24 mouse cellular contexts compared by ENCODE assay signal in genomic region chr5:135646038-135646437, GRCm38 (mm10). TPM values are rescaled to one million over a fixed set of nuclear protein-coding genes. Genes with fewer than 3 reads are reported as not detected.
DNase-seq lines count a peak whose midpoint lies in the region; ATAC-seq and TF ChIP-seq lines count a peak whose summit lies in the region.
"Had no signal": no experiment of that assay in that cellular context is flagged by ENCODE, and none has a peak within 500 bp of the region (broad histone marks: within the 10 kb centered on the region; RNA-seq: fewer than 3 reads in every experiment).

No protein-coding gene starts in this region.

- no peak overlapping the region for H3K9ac ChIP-seq in hindbrain, embryonic 14.5 days
- peak overlapping the region; percentile 12; the same call in 1 of the 2 replicates for H3K9ac ChIP-seq in liver, adult 2 months (ENCODE audit: low read depth, low read length)
- no peak overlapping the region for H3K9ac ChIP-seq in liver, embryonic 11.5 days (ENCODE audit: low read depth, low read length)
- no peak overlapping the region for H3K9ac ChIP-seq in intestine, embryonic 15.5 days
- H3K9ac ChIP-seq: embryonic facial prominence, embryonic 12.5 days; embryonic facial prominence, embryonic 15.5 days; forebrain, embryonic 12.5 days; forebrain, embryonic 15.5 days; heart, embryonic 12.5 days; heart, embryonic 15.5 days; hindbrain, embryonic 13.5 days had no signal

- TF ChIP-seq POLR2A in liver, adult 2 months (IDR thresholded peaks at IDR 0.05; ENCODE audit: extremely low read depth, insufficient read depth, low read length): no peak
- TF ChIP-seq POLR2A in small intestine, adult 2 months (IDR thresholded peaks at IDR 0.05; ENCODE audit: low read depth, low read length): no peak

- H3K4me2 ChIP-seq in hindbrain, embryonic 14.5 days (replicated peaks): no peak overlapping the region
- no peak overlapping the region for H3K4me2 ChIP-seq in liver, embryonic 11.5 days
- H3K4me2 ChIP-seq in intestine, embryonic 15.5 days (replicated peaks): no peak overlapping the region
- H3K4me2 ChIP-seq: embryonic facial prominence, embryonic 12.5 days; embryonic facial prominence, embryonic 15.5 days; forebrain, embryonic 12.5 days; forebrain, embryonic 15.5 days; heart, embryonic 12.5 days; heart, embryonic 15.5 days; hindbrain, embryonic 13.5 days had no signal

- ATAC-seq in hindbrain, embryonic 14.5 days (ENCODE audit: low FRiP score): no peak
- ATAC-seq in liver, embryonic 11.5 days (replicated peaks; ENCODE audit: low FRiP score): no peak
- peak; percentile 48; the same call in 1 of the 2 replicates for ATAC-seq in intestine, embryonic 15.5 days
- ATAC-seq: activated CD4-positive, CD25-positive, alpha-beta regulatory T cell, adult 4 months; forebrain, embryonic 15.5 days had no signal

- H3K27me3 ChIP-seq in hindbrain, embryonic 10.5 days (ENCODE audit: insufficient read depth, poor library complexity, severe bottlenecking): no peaks in the 10 kb centered on the region
- H3K27me3 ChIP-seq in hindbrain, embryonic 14.5 days (ENCODE audit: control insufficient read depth, insufficient read depth, low read length): no peaks in the 10 kb centered on the region
- no peaks in the 10 kb centered on the region for H3K27me3 ChIP-seq in liver, adult 2 months (ENCODE audit: control insufficient read depth, insufficient read depth, low read length)
- no peaks in the 10 kb centered on the region for H3K27me3 ChIP-seq in liver, embryonic 11.5 days (replicated peaks; ENCODE audit: control insufficient read depth, insufficient read depth, low read length)
- no peaks in the 10 kb centered on the region for H3K27me3 ChIP-seq in intestine, embryonic 15.5 days (replicated peaks)
- H3K27me3 ChIP-seq in small intestine, adult 2 months (ENCODE audit: control insufficient read depth, insufficient read depth, low read length): no peaks in the 10 kb centered on the region
- H3K27me3 ChIP-seq: embryonic facial prominence, embryonic 12.5 days; embryonic facial prominence, embryonic 15.5 days; forebrain, embryonic 12.5 days; forebrain, embryonic 15.5 days; heart, embryonic 12.5 days; heart, embryonic 15.5 days; hindbrain, embryonic 13.5 days had no signal

- no peaks in the 10 kb centered on the region for H3K79me2 ChIP-seq in liver, adult 2 months (ENCODE audit: control insufficient read depth, insufficient read depth, low read length)

- no peak overlapping the region for H3K4me3 ChIP-seq in hindbrain, embryonic 10.5 days
- no peak overlapping the region for H3K4me3 ChIP-seq in hindbrain, embryonic 14.5 days (replicated peaks; ENCODE audit: low read length)
- no peak overlapping the region for H3K4me3 ChIP-seq in liver, adult 2 months (ENCODE audit: insufficient read depth, low read depth, low read length)
- no peak overlapping the region for H3K4me3 ChIP-seq in liver, embryonic 11.5 days (ENCODE audit: low read depth, low read length)
- H3K4me3 ChIP-seq in intestine, embryonic 15.5 days (replicated peaks): no peak overlapping the region
- H3K4me3 ChIP-seq in small intestine, adult 2 months (ENCODE audit: low read depth, low read length): no peak overlapping the region
- H3K4me3 ChIP-seq: embryonic facial prominence, embryonic 12.5 days; embryonic facial prominence, embryonic 15.5 days; forebrain, embryonic 12.5 days; forebrain, embryonic 15.5 days; heart, embryonic 12.5 days; heart, embryonic 15.5 days; hindbrain, embryonic 13.5 days had no signal

- 88% methylated on average over 6 of the region's 6 CpGs for WGBS in hindbrain, embryonic 10.5 days
- 89% methylated on average over 6 of the region's 6 CpGs for WGBS in hindbrain, embryonic 14.5 days
- WGBS in liver, adult 2 months: 24% methylated on average over 6 of the region's 6 CpGs
- WGBS in liver, embryonic 11.5 days: 84% methylated on average over 6 of the region's 6 CpGs
- 72% methylated on average over 6 of the region's 6 CpGs for WGBS in intestine, embryonic 15.5 days
- 22% methylated on average over 6 of the region's 6 CpGs for WGBS in small intestine, adult 2 months

- H3K27ac ChIP-seq in hindbrain, embryonic 10.5 days: 0 out of 2 replicates have a peak overlapping the region, but pooled peaks have one; percentile 29
- H3K27ac ChIP-seq in hindbrain, embryonic 14.5 days: no peak overlapping the region
- peak overlapping the region; percentile 69 for H3K27ac ChIP-seq in liver, adult 2 months (replicated peaks; ENCODE audit: insufficient read depth, low read depth, low read length)
- no peak overlapping the region for H3K27ac ChIP-seq in liver, embryonic 11.5 days (ENCODE audit: low read depth, low read length)
- H3K27ac ChIP-seq in intestine, embryonic 15.5 days: no peak overlapping the region
- H3K27ac ChIP-seq in small intestine, adult 2 months (ENCODE audit: insufficient read depth, low read depth, low read length): peak overlapping the region; percentile 56
- H3K27ac ChIP-seq: embryonic facial prominence, embryonic 15.5 days; forebrain, embryonic 12.5 days; forebrain, embryonic 15.5 days; heart, embryonic 15.5 days; hindbrain, embryonic 13.5 days had no signal

- no peak for TF ChIP-seq CTCF in liver, adult 2 months (IDR thresholded peaks at IDR 0.05; ENCODE audit: low read depth, low read length)
- no peak for TF ChIP-seq CTCF in small intestine, adult 2 months (IDR thresholded peaks at IDR 0.05; ENCODE audit: extremely low read depth, insufficient read length, insufficient replicate concordance, low read depth, low read length)

- H3K4me1 ChIP-seq in hindbrain, embryonic 10.5 days (replicated peaks): peaks cover 4% of the 10 kb centered on the region; the same call in 1 of the 2 replicates
- H3K4me1 ChIP-seq in hindbrain, embryonic 14.5 days (replicated peaks; ENCODE audit: control insufficient read depth, insufficient read depth, low read length): no peaks in the 10 kb centered on the region
- peaks cover 25% of the 10 kb centered on the region for H3K4me1 ChIP-seq in liver, adult 2 months (ENCODE audit: control insufficient read depth, insufficient read depth, low read length)
- peaks cover 15% of the 10 kb centered on the region for H3K4me1 ChIP-seq in liver, embryonic 11.5 days (replicated peaks; ENCODE audit: control insufficient read depth, insufficient read depth, low read length)
- H3K4me1 ChIP-seq in intestine, embryonic 15.5 days (replicated peaks): no peaks in the 10 kb centered on the region
- peaks cover 32% of the 10 kb centered on the region for H3K4me1 ChIP-seq in small intestine, adult 2 months (ENCODE audit: control insufficient read depth, insufficient read depth, insufficient read length, low read length)
- H3K4me1 ChIP-seq: embryonic facial prominence, embryonic 12.5 days; embryonic facial prominence, embryonic 15.5 days; forebrain, embryonic 15.5 days; heart, embryonic 12.5 days; hindbrain, embryonic 13.5 days had no signal

- H3K9me3 ChIP-seq in hindbrain, embryonic 10.5 days: no peaks in the 10 kb centered on the region
- no peaks in the 10 kb centered on the region for H3K9me3 ChIP-seq in hindbrain, embryonic 14.5 days (ENCODE audit: control insufficient read depth, low read length)
- H3K9me3 ChIP-seq in liver, embryonic 11.5 days (ENCODE audit: control insufficient read depth, low read length): no peaks in the 10 kb centered on the region
- H3K9me3 ChIP-seq in intestine, embryonic 15.5 days: no peaks in the 10 kb centered on the region
- H3K9me3 ChIP-seq: embryonic facial prominence, embryonic 12.5 days; embryonic facial prominence, embryonic 15.5 days; forebrain, embryonic 12.5 days; forebrain, embryonic 15.5 days; heart, embryonic 15.5 days; hindbrain, embryonic 13.5 days had no signal

- peaks cover 24% of the 10 kb centered on the region for H3K36me3 ChIP-seq in hindbrain, embryonic 10.5 days
- peaks cover 8% of the 10 kb centered on the region for H3K36me3 ChIP-seq in hindbrain, embryonic 14.5 days (replicated peaks; ENCODE audit: control insufficient read depth, insufficient read depth)
- no peaks in the 10 kb centered on the region for H3K36me3 ChIP-seq in liver, adult 2 months (ENCODE audit: control insufficient read depth, insufficient read depth, low read length)
- H3K36me3 ChIP-seq in liver, embryonic 11.5 days (ENCODE audit: control insufficient read depth, insufficient read depth, low read length): no peaks in the 10 kb centered on the region
- 0 out of 2 replicates have a peak, but pooled peaks cover 4% of the 10 kb centered on the region for H3K36me3 ChIP-seq in intestine, embryonic 15.5 days
- 0 out of 2 replicates have a peak, but pooled peaks cover 2% of the 10 kb centered on the region for H3K36me3 ChIP-seq in small intestine, adult 2 months (ENCODE audit: control insufficient read depth, insufficient read depth, low read length)

- DNase-seq in hindbrain, embryonic 10.5 days (ENCODE audit: low spot score): no peak
- no peak for DNase-seq in hindbrain, embryonic 14.5 days (ENCODE audit: low spot score)
- peak; percentile 80 for DNase-seq in liver, adult 2 months (ENCODE audit: extremely low read depth, low read depth, low spot score)
- DNase-seq in liver, embryonic 11.5 days (ENCODE audit: low spot score): no peak
- no peak for DNase-seq in adrenal gland, adult 2 months
- no peak for DNase-seq in spleen, postnatal 36 days (ENCODE audit: low spot score in 2 of 2)
- DNase-seq: adrenal gland, postnatal 10 days; adrenal gland, postnatal 36 days; cerebellum, adult 18-20 months; cerebellum, adult 9-10 months; gastrocnemius, postnatal 25 days; heart, adult 18-20 months; heart, postnatal 10 days; heart, postnatal 4 days had no signal

RNA-seq across cellular contexts. Expression of gene Rhbdd2, which starts 13.6 kb away (rescaled TPM):
- 54.9 and 65.6 TPM in 2 replicates for polyA plus RNA-seq in hindbrain, embryonic 10.5 days (2016; fragmentation: Nextera tagmentation; extraction: Ambion mirVana)
- polyA plus RNA-seq in hindbrain, embryonic 14.5 days (2014; fragmentation: Nextera tagmentation; extraction: Ambion mirVana): 103 and 104 TPM in 2 replicates
- total RNA-seq in liver, adult 2 months (2014; rRNA removed): 8.5 and 9.7 TPM in 2 replicates
- polyA plus RNA-seq in liver, adult 2 months (2012; rRNA removed): 17.0 and 20.9 TPM in 2 replicates
- polyA plus RNA-seq in liver, embryonic 11.5 days (2014; fragmentation: Nextera tagmentation; extraction: Ambion mirVana): 25.0 and 27.8 TPM in 2 replicates
- 33.9 and 42.3 TPM in 2 replicates for polyA plus RNA-seq in intestine, embryonic 15.5 days (2015; fragmentation: Nextera tagmentation; extraction: Ambion mirVana)
- 13.3 and 13.4 TPM in 2 replicates for polyA plus RNA-seq in small intestine, adult 2 months (2012; rRNA removed)
- total RNA-seq in adrenal gland, adult 2 months (2021): 10 to 100 TPM; 37.5 to 46.0 TPM
- polyA plus RNA-seq in adrenal gland, adult 2 months (2012; rRNA removed): 58.3 and 75.0 TPM in 2 replicates

RNA-seq across cellular contexts. Expression of gene Por, which starts 23.8 kb away (rescaled TPM):
- polyA plus RNA-seq in hindbrain, embryonic 10.5 days (2016; fragmentation: Nextera tagmentation; extraction: Ambion mirVana): 105 and 106 TPM in 2 replicates
- 79.7 and 84.1 TPM in 2 replicates for polyA plus RNA-seq in hindbrain, embryonic 14.5 days (2014; fragmentation: Nextera tagmentation; extraction: Ambion mirVana)
- total RNA-seq in liver, adult 2 months (2014; rRNA removed): 284 and 345 TPM in 2 replicates
- polyA plus RNA-seq in liver, adult 2 months (2012; rRNA removed): 211 and 254 TPM in 2 replicates
- polyA plus RNA-seq in liver, embryonic 11.5 days (2014; fragmentation: Nextera tagmentation; extraction: Ambion mirVana): 48.1 and 49.3 TPM in 2 replicates
- polyA plus RNA-seq in intestine, embryonic 15.5 days (2015; fragmentation: Nextera tagmentation; extraction: Ambion mirVana): 86.0 TPM in 2 replicates
- polyA plus RNA-seq in small intestine, adult 2 months (2012; rRNA removed): 121 and 192 TPM in 2 replicates
- total RNA-seq in adrenal gland, adult 2 months (2021): 100 to 1,000 TPM; 265 to 364 TPM
- 371 and 563 TPM in 2 replicates for polyA plus RNA-seq in adrenal gland, adult 2 months (2012; rRNA removed)

Comparison
In these comparisons a context has a peak if more than half of its experiments do, and no peak if none do; other contexts are left out.
1. H3K27ac ChIP-seq: peak in hindbrain, embryonic 10.5 days (single experiment), liver, adult 2 months (single experiment) and small intestine, adult 2 months (single experiment); none in hindbrain, embryonic 14.5 days (single experiment), liver, embryonic 11.5 days (single experiment) and intestine, embryonic 15.5 days (single experiment).